Mouse (Mus musculus): Measurements from ENCODE around the gene Prr5. TPM values are rescaled to one million over a fixed set of nuclear protein-coding genes. Genes with fewer than 3 reads are reported as not detected.

Prr5 gene
- total and polyA plus RNA-seq, 2 experiments = 2.2 to 9.4 TPM

DNA sequence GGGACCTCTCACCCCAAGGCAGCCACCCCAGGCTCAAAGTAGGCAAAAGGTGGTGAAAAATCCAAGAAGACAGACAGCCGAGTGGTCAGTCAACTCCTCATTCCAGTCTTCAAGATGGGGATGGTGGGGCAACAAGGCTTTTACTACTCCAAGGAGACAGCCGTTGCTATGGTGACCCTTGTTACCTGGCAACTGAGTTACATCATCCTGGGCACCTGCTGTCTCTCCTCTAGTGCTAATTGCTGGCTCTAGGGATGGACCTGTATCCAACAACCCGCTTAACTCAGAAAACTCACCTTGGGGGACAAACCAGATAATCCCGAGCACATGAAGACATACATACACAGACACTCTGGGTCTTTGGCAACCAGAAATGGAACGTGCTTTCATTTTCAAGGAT, 42.1 kb upstream of the Prr5 start:
- no peaks in the 10 kb centered on the region for H3K79me2 ChIP-seq (ENCODE audit: control insufficient read depth, insufficient read depth, low read length)
- DNase-seq (ENCODE audit: extremely low read depth, low read depth, low spot score) = no peak
- no peak overlapping the region for H3K4me3 ChIP-seq (ENCODE audit: insufficient read depth, low read depth, low read length)
- H3K36me3 ChIP-seq (ENCODE audit: control insufficient read depth, insufficient read depth, low read length) = no peaks in the 10 kb centered on the region
- peaks cover 2% of the 10 kb centered on the region; the same call in 1 of the 2 replicates for H3K4me1 ChIP-seq (ENCODE audit: control insufficient read depth, insufficient read depth, low read length)
- H3K9ac ChIP-seq (ENCODE audit: low read depth, low read length) = no peak overlapping the region
- TF ChIP-seq POLR2A (IDR thresholded peaks at IDR 0.05; ENCODE audit: extremely low read depth, insufficient read depth, low read length) (no peak), CTCF (IDR thresholded peaks at IDR 0.05; ENCODE audit: low read depth, low read length) (no peak)
- H3K27me3 ChIP-seq (ENCODE audit: control insufficient read depth, insufficient read depth, low read length) = no peaks in the 10 kb centered on the region
- no peak overlapping the region for H3K27ac ChIP-seq (replicated peaks; ENCODE audit: insufficient read depth, low read depth, low read length)
- 82% methylated on average over 5 of the region's 5 CpGs for WGBS

DNA sequence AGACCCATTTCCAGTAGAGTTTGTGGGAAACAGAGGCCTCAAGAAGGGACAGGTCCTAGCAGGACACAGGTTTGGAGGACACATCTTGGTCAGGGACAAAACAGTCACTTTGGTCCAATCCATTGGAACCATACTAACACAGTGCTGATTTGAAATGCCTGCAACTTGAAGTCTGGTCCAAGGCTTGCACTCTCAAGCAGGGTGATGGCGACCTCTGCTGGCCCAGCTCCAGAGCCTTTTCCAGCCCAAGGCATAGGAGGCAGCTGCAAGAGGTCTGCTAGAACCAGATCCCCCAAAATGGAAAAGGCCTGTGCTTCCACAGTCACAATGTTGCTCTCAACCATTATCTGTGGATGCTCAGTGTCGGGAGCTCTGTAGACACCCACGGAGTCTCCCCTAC, 39.7 kb upstream of the Prr5 start:
- TF ChIP-seq POLR2A (IDR thresholded peaks at IDR 0.05; ENCODE audit: extremely low read depth, insufficient read depth, low read length) = no peak
- TF ChIP-seq CTCF (IDR thresholded peaks at IDR 0.05; ENCODE audit: low read depth, low read length) = peak; percentile 57
- no peaks in the 10 kb centered on the region for H3K36me3 ChIP-seq (ENCODE audit: control insufficient read depth, insufficient read depth, low read length)
- H3K4me3 ChIP-seq (ENCODE audit: insufficient read depth, low read depth, low read length) = no peak overlapping the region
- DNase-seq (ENCODE audit: extremely low read depth, low read depth, low spot score) = no peak
- 34% methylated on average over 3 of the region's 3 CpGs for WGBS
- H3K27me3 ChIP-seq (ENCODE audit: control insufficient read depth, insufficient read depth, low read length) = no peaks in the 10 kb centered on the region
- H3K79me2 ChIP-seq (ENCODE audit: control insufficient read depth, insufficient read depth, low read length) = no peaks in the 10 kb centered on the region
- H3K4me1 ChIP-seq (ENCODE audit: control insufficient read depth, insufficient read depth, low read length) = peaks cover 2% of the 10 kb centered on the region; the same call in 1 of the 2 replicates
- no peak overlapping the region for H3K27ac ChIP-seq (replicated peaks; ENCODE audit: insufficient read depth, low read depth, low read length)
- H3K9ac ChIP-seq (ENCODE audit: low read depth, low read length) = no peak overlapping the region

DNA sequence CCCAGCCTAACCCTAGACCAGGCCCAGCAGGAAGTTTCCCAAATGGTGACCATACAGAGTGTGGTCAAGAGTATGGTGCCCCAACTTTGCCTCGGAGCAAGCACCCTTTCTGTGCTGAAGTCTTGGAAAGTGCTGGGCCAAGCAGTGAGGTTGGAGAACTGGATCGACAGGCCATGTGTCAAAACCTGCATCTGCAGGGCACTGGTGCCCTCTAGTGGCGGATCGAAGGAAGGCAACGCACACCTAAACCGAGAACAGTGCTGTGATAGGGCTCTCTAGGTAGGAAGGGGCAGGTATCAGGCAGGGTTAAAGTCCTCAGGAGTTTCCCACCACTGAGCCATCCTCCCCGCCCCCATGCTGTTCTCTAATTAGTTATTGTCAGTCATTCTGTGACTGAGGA, 37.9 kb upstream of the Prr5 start:
- H3K4me3 ChIP-seq (ENCODE audit: insufficient read depth, low read depth, low read length) = no peak overlapping the region
- H3K9ac ChIP-seq (ENCODE audit: low read depth, low read length) = no peak overlapping the region
- no peaks in the 10 kb centered on the region for H3K27me3 ChIP-seq (ENCODE audit: control insufficient read depth, insufficient read depth, low read length)
- TF ChIP-seq POLR2A (IDR thresholded peaks at IDR 0.05; ENCODE audit: extremely low read depth, insufficient read depth, low read length) (no peak), CTCF (IDR thresholded peaks at IDR 0.05; ENCODE audit: low read depth, low read length) (peak; percentile 100)
- H3K36me3 ChIP-seq (ENCODE audit: control insufficient read depth, insufficient read depth, low read length) = no peaks in the 10 kb centered on the region
- no peaks in the 10 kb centered on the region for H3K4me1 ChIP-seq (ENCODE audit: control insufficient read depth, insufficient read depth, low read length)
- H3K79me2 ChIP-seq (ENCODE audit: control insufficient read depth, insufficient read depth, low read length) = no peaks in the 10 kb centered on the region
- WGBS = 1% methylated on average over 7 of the region's 7 CpGs
- DNase-seq (ENCODE audit: extremely low read depth, low read depth, low spot score) = peak; percentile 39
- no peak overlapping the region for H3K27ac ChIP-seq (replicated peaks; ENCODE audit: insufficient read depth, low read depth, low read length)

DNA sequence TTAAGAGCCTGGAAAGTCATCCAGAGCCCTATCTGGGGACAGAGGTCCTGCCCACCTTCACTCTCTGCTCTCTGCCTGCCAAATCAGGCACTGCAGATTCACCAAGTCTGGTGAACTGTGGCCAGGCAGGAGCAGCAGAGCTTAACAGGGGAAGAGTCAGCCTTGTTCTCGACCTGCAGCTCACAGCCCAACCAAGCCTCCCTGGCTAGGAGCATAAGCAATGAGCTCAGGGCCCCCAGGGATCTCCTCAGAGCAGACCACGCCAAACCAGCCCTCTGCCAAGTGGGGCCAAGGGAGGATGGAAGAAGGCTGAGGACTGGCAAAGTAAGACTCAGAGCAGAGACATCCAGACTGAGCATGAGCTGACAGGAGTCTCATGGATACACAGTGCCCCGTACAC, 35.1 kb upstream of the Prr5 start:
- H3K36me3 ChIP-seq (ENCODE audit: control insufficient read depth, insufficient read depth, low read length) = no peaks in the 10 kb centered on the region
- no peak overlapping the region for H3K4me3 ChIP-seq (ENCODE audit: insufficient read depth, low read depth, low read length)
- DNase-seq (ENCODE audit: extremely low read depth, low read depth, low spot score) = no peak
- H3K27me3 ChIP-seq (ENCODE audit: control insufficient read depth, insufficient read depth, low read length) = no peaks in the 10 kb centered on the region
- H3K9ac ChIP-seq (ENCODE audit: low read depth, low read length) = no peak overlapping the region
- TF ChIP-seq CTCF (IDR thresholded peaks at IDR 0.05; ENCODE audit: low read depth, low read length) (no peak), POLR2A (IDR thresholded peaks at IDR 0.05; ENCODE audit: extremely low read depth, insufficient read depth, low read length) (no peak)
- WGBS = 60% methylated on average over 3 of the region's 3 CpGs
- no peaks in the 10 kb centered on the region for H3K79me2 ChIP-seq (ENCODE audit: control insufficient read depth, insufficient read depth, low read length)
- H3K27ac ChIP-seq (replicated peaks; ENCODE audit: insufficient read depth, low read depth, low read length) = no peak overlapping the region
- peaks cover 10% of the 10 kb centered on the region for H3K4me1 ChIP-seq (ENCODE audit: control insufficient read depth, insufficient read depth, low read length)

DNA sequence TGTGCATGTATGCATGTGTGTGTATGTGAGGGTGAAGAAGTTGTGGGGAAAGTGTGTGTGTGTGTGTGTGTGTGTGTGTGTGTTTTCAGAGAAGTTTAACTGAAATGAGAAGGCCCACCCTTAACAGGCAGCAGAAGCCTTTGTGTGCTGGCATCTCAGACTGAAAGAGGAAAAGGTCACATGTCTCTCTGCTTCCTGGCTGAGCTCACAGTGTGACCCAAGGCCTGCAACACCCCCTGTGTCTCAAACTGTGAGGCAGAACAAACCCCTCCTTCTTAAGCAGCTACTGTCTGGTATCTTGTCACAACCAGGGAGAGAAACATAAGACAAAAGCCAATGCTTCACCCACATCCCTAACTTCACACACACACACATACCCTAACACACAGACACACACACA, 31.0 kb upstream of the Prr5 start:
- Histone ChIP-seq H3K27ac (replicated peaks; ENCODE audit: insufficient read depth, low read depth, low read length) (peak overlapping the region; percentile 90), H3K9ac (ENCODE audit: low read depth, low read length) (peak overlapping the region; percentile 33; the same call in 1 of the 2 replicates), H3K79me2 (ENCODE audit: control insufficient read depth, insufficient read depth, low read length) (no peaks in the 10 kb centered on the region), H3K36me3 (ENCODE audit: control insufficient read depth, insufficient read depth, low read length) (no peaks in the 10 kb centered on the region), H3K4me3 (ENCODE audit: insufficient read depth, low read depth, low read length) (no peak overlapping the region), H3K4me1 (ENCODE audit: control insufficient read depth, insufficient read depth, low read length) (peaks cover 25% of the 10 kb centered on the region), H3K27me3 (ENCODE audit: control insufficient read depth, insufficient read depth, low read length) (no peaks in the 10 kb centered on the region)
- DNase-seq (ENCODE audit: extremely low read depth, low read depth, low spot score) = no peak
- no peak for TF ChIP-seq POLR2A (IDR thresholded peaks at IDR 0.05; ENCODE audit: extremely low read depth, insufficient read depth, low read length)
- no peak for TF ChIP-seq CTCF (IDR thresholded peaks at IDR 0.05; ENCODE audit: low read depth, low read length)

DNA sequence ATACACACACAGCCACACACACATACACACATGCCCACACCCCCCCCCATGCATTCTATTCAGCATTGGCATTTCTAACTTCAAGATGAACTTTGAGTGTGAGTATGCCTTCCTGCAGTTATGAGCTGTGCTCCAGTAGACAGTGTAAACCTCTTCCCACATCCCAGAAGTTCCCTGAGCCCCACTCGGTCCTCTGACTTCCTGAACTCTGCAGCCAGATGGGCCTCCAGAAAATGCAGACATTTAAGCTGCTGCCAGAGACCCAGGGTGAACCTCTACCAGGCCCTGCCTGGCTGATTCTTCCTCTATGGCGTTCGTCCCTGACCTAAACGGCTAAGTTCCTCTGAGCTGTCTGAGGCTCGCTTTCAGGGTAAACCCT, 30.4 kb upstream of the Prr5 start:
- 54% methylated on average over 5 of the region's 5 CpGs for WGBS
- H3K27ac ChIP-seq (replicated peaks; ENCODE audit: insufficient read depth, low read depth, low read length) = peak overlapping the region; percentile 90
- no peaks in the 10 kb centered on the region for H3K79me2 ChIP-seq (ENCODE audit: control insufficient read depth, insufficient read depth, low read length)
- peaks cover 25% of the 10 kb centered on the region for H3K4me1 ChIP-seq (ENCODE audit: control insufficient read depth, insufficient read depth, low read length)
- DNase-seq (ENCODE audit: extremely low read depth, low read depth, low spot score) = no peak
- H3K36me3 ChIP-seq (ENCODE audit: control insufficient read depth, insufficient read depth, low read length) = no peaks in the 10 kb centered on the region
- H3K9ac ChIP-seq (ENCODE audit: low read depth, low read length) = peak overlapping the region; percentile 33; the same call in 1 of the 2 replicates
- no peaks in the 10 kb centered on the region for H3K27me3 ChIP-seq (ENCODE audit: control insufficient read depth, insufficient read depth, low read length)
- no peak overlapping the region for H3K4me3 ChIP-seq (ENCODE audit: insufficient read depth, low read depth, low read length)
- TF ChIP-seq CTCF (IDR thresholded peaks at IDR 0.05; ENCODE audit: low read depth, low read length) = no peak
- TF ChIP-seq POLR2A (IDR thresholded peaks at IDR 0.05; ENCODE audit: extremely low read depth, insufficient read depth, low read length) = no peak

Data from liver, adult 2 months (tissue).